Mouse (Mus musculus) hindbrain, embryonic 10.5 days (tissue): ENCODE results near the gene Heatr6. TPM values are rescaled to one million over a fixed set of nuclear protein-coding genes. Genes with fewer than 3 reads are reported as not detected.

Experiments used
- DNase-seq: peaks from one replicate; pipeline ENCODE4 v3.0.0-alpha.2; 2017; ENCODE audit warnings: low spot score
- H3K27ac ChIP-seq: fragments of 300-500 bp; sonication (generic); 2 replicates; pipeline ENCODE4 v1.5.1; 2016; ENCODE audit warnings: mild to moderate bottlenecking, moderate library complexity
- H3K27me3 ChIP-seq: fragments of 300-500 bp; sonication (generic); 2 replicates; pipeline ENCODE4 v1.6.1; 2016; ENCODE audit warnings: mild to moderate bottlenecking; ENCODE audit not compliant: poor library complexity, insufficient read depth, severe bottlenecking
- H3K36me3 ChIP-seq: fragments of 300-500 bp; sonication (generic); 2 replicates; pipeline ENCODE4 v1.6.1; 2016; ENCODE audit warnings: mild to moderate bottlenecking, moderate library complexity
- H3K4me1 ChIP-seq: fragments of 300-500 bp; sonication (generic); replicated peaks from 2 replicates; pipeline ENCODE4 v1.6.1; 2016; ENCODE audit warnings: mild to moderate bottlenecking
- H3K4me3 ChIP-seq: fragments of 300-500 bp; sonication (generic); 2 replicates; pipeline ENCODE4 v1.5.1; 2016; ENCODE audit warnings: mild to moderate bottlenecking, moderate library complexity
- H3K9me3 ChIP-seq: fragments of 300-500 bp; sonication (generic); 2 replicates; pipeline ENCODE4 v1.6.1; 2016; ENCODE audit warnings: mild to moderate bottlenecking, moderate library complexity
- WGBS: fragments of 180-500 bp; shearing (Covaris S2); methylation state at CpG from one replicate; pipeline ENCODE4 v1.1.7; 2016; 5-methylcytosine and 5-hydroxymethylcytosine counted together
- polyA plus RNA-seq: library from polyadenylated mRNA; unstranded; fragments of >200 nt; fragmentation: Nextera tagmentation; extraction: Ambion mirVana; gene quantifications from 2 replicates; pipeline ENCODE4 v1.2.1, GENCODE M21; 2016

Heatr6 gene
- polyA plus RNA-seq, 1 experiment from 2014 or later = 30.0 TPM

GRCm38 (mm10) chr11:83772341-83772740, 18.8 kb downstream of the Heatr6 start:
- H3K27me3 ChIP-seq = no peaks in the 10 kb centered on the region
- H3K9me3 ChIP-seq = no peaks in the 10 kb centered on the region
- peaks cover 100% of the 10 kb centered on the region for H3K36me3 ChIP-seq
- WGBS = 93% methylated on average over 6 of the region's 6 CpGs
- H3K27ac ChIP-seq = no peak overlapping the region
- no peak for DNase-seq
- H3K4me3 ChIP-seq = no peak overlapping the region
- no peaks in the 10 kb centered on the region for H3K4me1 ChIP-seq

- DNase-seq = no peak
- no peaks in the 10 kb centered on the region for H3K9me3 ChIP-seq
- H3K4me1 ChIP-seq = no peaks in the 10 kb centered on the region
- peaks cover 99% of the 10 kb centered on the region for H3K36me3 ChIP-seq
- H3K4me3 ChIP-seq = no peak overlapping the region
- WGBS = 95% methylated on average over 16 of the region's 16 CpGs
- H3K27ac ChIP-seq = no peak overlapping the region
- H3K27me3 ChIP-seq = no peaks in the 10 kb centered on the region
These were observed 20.2 kb downstream of the Heatr6 start for GRCm38 (mm10) chr11:83773691-83774090.

- Histone ChIP-seq H3K4me1 (no peaks in the 10 kb centered on the region), H3K27ac (no peak overlapping the region), H3K27me3 (no peaks in the 10 kb centered on the region), H3K4me3 (no peak overlapping the region), H3K36me3 (peaks cover 99% of the 10 kb centered on the region), H3K9me3 (no peaks in the 10 kb centered on the region)
- no peak for DNase-seq
- WGBS = 95% methylated on average over 11 of the region's 11 CpGs
These were observed 20.8 kb downstream of the Heatr6 start for GRCm38 (mm10) chr11:83774324-83774723.

GRCm38 (mm10) chr11:83776798-83777197, 23.3 kb downstream of the Heatr6 start:
- H3K4me3 ChIP-seq = no peak overlapping the region
- 95% methylated on average over 8 of the region's 8 CpGs for WGBS
- H3K36me3 ChIP-seq = peaks cover 99% of the 10 kb centered on the region
- H3K27ac ChIP-seq = no peak overlapping the region
- H3K9me3 ChIP-seq = no peaks in the 10 kb centered on the region
- H3K27me3 ChIP-seq = no peaks in the 10 kb centered on the region
- H3K4me1 ChIP-seq = no peaks in the 10 kb centered on the region
- no peak for DNase-seq

GRCm38 (mm10) chr11:83783931-83784600, 30.6 kb downstream of the Heatr6 start:
- H3K4me3 ChIP-seq = no peak overlapping the region
- H3K27ac ChIP-seq = no peak overlapping the region
- no peaks in the 10 kb centered on the region for H3K9me3 ChIP-seq
- no peaks in the 10 kb centered on the region for H3K27me3 ChIP-seq
- DNase-seq = no peak
- no peaks in the 10 kb centered on the region for H3K4me1 ChIP-seq
- peaks cover 59% of the 10 kb centered on the region for H3K36me3 ChIP-seq
- 92% methylated on average over 14 of the region's 14 CpGs for WGBS

GRCm38 (mm10) chr11:83784661-83785060, 31.2 kb downstream of the Heatr6 start:
- Histone ChIP-seq H3K9me3 (no peaks in the 10 kb centered on the region), H3K36me3 (peaks cover 53% of the 10 kb centered on the region), H3K4me3 (no peak overlapping the region), H3K27me3 (no peaks in the 10 kb centered on the region), H3K27ac (no peak overlapping the region), H3K4me1 (no peaks in the 10 kb centered on the region)
- DNase-seq = no peak
- 88% methylated on average over 2 of the region's 2 CpGs for whole genome bisulfite sequencing

GRCm38 (mm10) chr11:83785366-83785765, 31.9 kb downstream of the Heatr6 start:
- Histone ChIP-seq H3K27me3 (no peaks in the 10 kb centered on the region), H3K9me3 (no peaks in the 10 kb centered on the region), H3K27ac (no peak overlapping the region), H3K4me1 (no peaks in the 10 kb centered on the region), H3K4me3 (no peak overlapping the region), H3K36me3 (peaks cover 46% of the 10 kb centered on the region)
- 14% methylated on average over 2 of the region's 2 CpGs for WGBS
- peak; percentile 54 for DNase-seq

GRCm38 (mm10) chr11:83786835-83787234, 33.3 kb downstream of the Heatr6 start:
- peaks cover 31% of the 10 kb centered on the region for H3K36me3 ChIP-seq
- 87% methylated on average over 4 of the region's 4 CpGs for WGBS
- H3K9me3 ChIP-seq = no peaks in the 10 kb centered on the region
- DNase-seq = no peak
- H3K4me1 ChIP-seq = no peaks in the 10 kb centered on the region
- no peaks in the 10 kb centered on the region for H3K27me3 ChIP-seq
- H3K27ac ChIP-seq = no peak overlapping the region
- H3K4me3 ChIP-seq = no peak overlapping the region

- Histone ChIP-seq H3K4me1 (no peaks in the 10 kb centered on the region), H3K27me3 (no peaks in the 10 kb centered on the region), H3K36me3 (peaks cover 24% of the 10 kb centered on the region), H3K27ac (no peak overlapping the region), H3K4me3 (no peak overlapping the region), H3K9me3 (no peaks in the 10 kb centered on the region)
- DNase-seq = no peak
- WGBS = 83% methylated on average over 15 of the region's 15 CpGs
These were observed 34.0 kb downstream of the Heatr6 start for GRCm38 (mm10) chr11:83787401-83788021.

GRCm38 (mm10) chr11:83788331-83788730, 34.8 kb downstream of the Heatr6 start:
- H3K36me3 ChIP-seq = peaks cover 16% of the 10 kb centered on the region
- no peaks in the 10 kb centered on the region for H3K9me3 ChIP-seq
- DNase-seq = no peak
- no peaks in the 10 kb centered on the region for H3K4me1 ChIP-seq
- H3K4me3 ChIP-seq = no peak overlapping the region
- WGBS = 74% methylated on average over 8 of the region's 8 CpGs
- no peaks in the 10 kb centered on the region for H3K27me3 ChIP-seq
- no peak overlapping the region for H3K27ac ChIP-seq

GRCm38 (mm10) chr11:83789259-83789658, 35.8 kb downstream of the Heatr6 start:
- H3K4me3 ChIP-seq = no peak overlapping the region
- H3K4me1 ChIP-seq = no peaks in the 10 kb centered on the region
- H3K36me3 ChIP-seq = peaks cover 7% of the 10 kb centered on the region; the same call in 1 of the 2 replicates
- no peaks in the 10 kb centered on the region for H3K27me3 ChIP-seq
- no peak overlapping the region for H3K27ac ChIP-seq
- H3K9me3 ChIP-seq = no peaks in the 10 kb centered on the region
- DNase-seq = no peak
- 79% methylated on average over 13 of the region's 13 CpGs for WGBS

GRCm38 (mm10) chr11:83791133-83791532, 37.6 kb downstream of the Heatr6 start:
- Histone ChIP-seq H3K4me1 (no peaks in the 10 kb centered on the region), H3K27me3 (no peaks in the 10 kb centered on the region), H3K36me3 (0 out of 2 replicates have a peak, but pooled peaks cover 4% of the 10 kb centered on the region), H3K9me3 (no peaks in the 10 kb centered on the region), H3K27ac (no peak overlapping the region), H3K4me3 (no peak overlapping the region)
- WGBS = 72% methylated on average over 4 of the region's 4 CpGs
- DNase-seq = no peak

- no peaks in the 10 kb centered on the region for H3K9me3 ChIP-seq
- H3K27ac ChIP-seq = no peak overlapping the region
- H3K4me3 ChIP-seq = no peak overlapping the region
- WGBS = 86% methylated on average over 12 of the region's 12 CpGs
- no peaks in the 10 kb centered on the region for H3K27me3 ChIP-seq
- H3K4me1 ChIP-seq = no peaks in the 10 kb centered on the region
- no peak for DNase-seq
- H3K36me3 ChIP-seq = no peaks in the 10 kb centered on the region
These were observed 38.9 kb downstream of the Heatr6 start for GRCm38 (mm10) chr11:83792316-83792914.
